Mouse (Mus musculus): ENCODE results near the gene Aldh8a1.
A peak's percentile ranks its signal among the peaks of the same experiment; 100 is the strongest.

Gene Aldh8a1

DNA sequence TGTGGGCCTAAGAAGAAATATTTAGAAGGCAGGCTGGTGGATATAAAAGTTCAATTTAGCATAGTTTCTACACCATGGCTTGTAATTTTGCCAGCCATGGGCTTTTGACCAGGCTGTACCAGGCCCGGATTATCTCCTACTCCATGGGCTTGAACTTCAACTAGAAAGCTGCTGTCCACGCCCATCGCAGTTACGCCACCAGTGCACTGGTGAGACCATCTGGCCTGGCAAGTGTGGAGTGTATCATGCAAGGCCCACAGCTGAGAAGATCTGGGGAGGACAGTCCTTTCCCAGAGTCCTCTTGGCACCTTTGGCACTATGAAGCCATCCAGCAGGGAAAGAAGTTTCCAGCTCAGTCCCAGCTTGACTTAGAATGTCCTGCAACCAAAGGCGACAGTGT, 39.1 kb downstream of the Aldh8a1 start:
- no peak for ATAC-seq (ENCODE audit: low TSS enrichment)

DNA sequence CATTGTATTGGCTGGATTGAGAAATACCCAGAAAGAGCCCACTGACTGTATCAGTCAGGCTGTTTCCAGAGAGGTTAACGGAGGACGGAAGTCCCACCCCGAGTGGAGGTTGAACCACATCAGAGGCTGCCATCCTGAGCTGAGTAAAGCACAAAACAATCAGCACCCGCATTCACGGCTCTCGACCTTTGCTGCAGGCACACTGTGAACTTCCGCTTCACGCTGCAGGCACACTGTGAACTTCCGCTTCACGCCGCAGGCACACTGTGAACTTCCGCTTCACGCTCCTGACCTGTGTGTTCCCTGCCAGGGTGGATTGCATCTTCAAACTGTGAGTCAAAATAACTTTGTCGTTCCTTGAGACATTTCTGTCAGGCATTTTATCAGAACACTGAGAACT, 42.1 kb downstream of the Aldh8a1 start:
- ATAC-seq (ENCODE audit: low TSS enrichment): no peak

DNA sequence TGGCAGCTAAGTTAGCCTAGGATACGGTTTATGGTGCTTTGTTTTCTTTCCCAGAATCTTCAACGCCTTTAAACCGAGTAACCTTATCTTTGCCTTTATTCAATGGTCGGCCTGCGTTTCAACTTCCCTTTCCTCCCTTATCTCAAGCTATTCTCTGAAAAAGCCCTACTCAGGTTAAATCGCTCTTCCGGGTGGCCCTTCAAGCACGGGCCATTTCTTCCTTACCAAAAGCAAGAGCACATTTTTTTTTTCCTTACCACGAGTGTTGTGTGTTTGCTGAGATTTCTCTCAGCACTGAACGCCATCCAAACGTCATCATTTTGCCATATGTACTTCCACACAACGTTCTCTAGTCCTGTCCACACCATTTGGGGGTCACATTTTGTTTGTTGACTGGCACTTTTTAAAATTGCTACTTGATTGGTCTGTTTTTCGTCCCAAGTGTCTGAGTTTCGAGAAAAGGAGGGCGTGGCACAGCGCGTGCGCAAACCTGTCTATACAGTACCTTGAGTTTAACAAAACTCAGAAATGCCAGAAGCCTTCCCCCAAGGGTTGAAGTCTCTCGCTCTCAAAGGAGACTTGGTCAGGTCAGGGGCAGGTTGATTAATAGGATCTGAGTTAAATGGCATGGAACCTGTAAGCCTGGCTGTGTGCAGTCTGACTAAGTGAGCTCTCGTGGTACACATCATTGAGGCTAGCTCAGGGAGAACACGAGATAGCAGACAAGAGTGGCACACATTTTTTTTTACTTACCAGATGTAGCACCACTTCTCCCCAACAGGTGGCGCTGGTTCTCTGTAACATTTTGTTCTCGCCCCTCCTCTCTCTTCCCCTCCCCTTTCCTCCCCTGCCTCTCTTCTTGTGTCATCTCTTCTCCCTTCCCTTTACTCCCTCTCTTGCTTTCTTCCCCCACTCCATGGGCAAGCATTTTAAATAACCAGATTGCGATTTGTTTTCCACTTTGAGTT, 43.6 kb downstream of the Aldh8a1 start:
- ATAC-seq (ENCODE audit: low TSS enrichment): peak; percentile 73

DNA sequence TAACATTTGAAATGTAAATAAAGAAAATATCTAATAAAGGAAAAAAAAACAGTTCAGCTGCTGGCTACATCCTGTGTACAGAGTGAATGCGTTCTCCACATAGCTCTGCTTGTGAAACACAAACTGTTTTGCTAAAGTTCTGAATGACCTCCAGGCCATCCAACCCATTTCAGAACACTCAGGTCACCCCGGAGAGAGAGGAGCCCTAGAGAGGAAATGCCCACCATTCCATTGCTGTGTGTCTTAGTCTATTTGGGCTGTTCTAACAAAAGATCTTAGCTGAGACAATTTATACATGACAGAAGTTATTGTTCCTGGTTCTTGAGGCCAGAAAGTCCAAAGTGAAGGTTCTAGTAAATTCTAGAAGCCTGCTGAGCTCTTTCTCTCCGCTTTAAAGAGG, 49.4 kb downstream of the Aldh8a1 start:
- no peak for ATAC-seq (ENCODE audit: low TSS enrichment)

DNA sequence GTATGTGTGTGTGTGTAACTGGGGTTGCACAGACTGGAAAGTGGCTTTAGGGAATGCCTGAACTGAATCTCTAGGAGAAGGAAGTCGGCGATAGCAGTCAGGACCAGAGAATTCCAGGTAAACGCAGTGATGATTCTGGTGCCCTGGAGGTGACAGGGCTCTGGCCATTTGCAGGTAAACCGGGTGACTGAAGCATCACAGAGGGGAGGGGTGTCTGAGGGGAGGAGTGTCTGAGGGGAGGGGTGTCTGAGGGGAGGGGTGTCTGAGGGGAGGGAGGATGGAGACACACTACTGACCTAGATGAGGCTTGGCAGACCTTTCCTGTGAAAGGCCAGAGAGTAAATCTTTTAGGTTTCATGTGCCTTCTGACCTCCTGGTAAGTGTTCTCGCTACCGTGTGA, 50.9 kb downstream of the Aldh8a1 start:
- no peak for ATAC-seq (ENCODE audit: low TSS enrichment)

DNA sequence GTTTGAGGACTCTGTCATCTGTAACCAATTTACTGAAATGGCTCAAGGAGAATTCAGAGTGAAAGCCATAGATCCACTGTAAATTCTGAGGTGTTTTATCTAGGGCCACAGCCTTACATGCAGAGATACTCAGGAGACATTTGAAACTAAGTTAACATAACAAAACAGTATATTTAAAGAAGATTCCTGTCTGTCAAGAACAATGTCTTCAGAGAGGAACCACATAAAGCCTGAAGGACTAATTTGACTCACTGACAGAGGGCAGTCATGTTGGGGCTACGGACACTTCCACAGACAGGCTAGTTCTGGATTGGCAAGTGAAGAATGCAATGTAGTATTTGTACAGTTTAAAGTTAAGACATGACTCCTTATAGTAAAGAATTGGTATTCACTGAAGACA, 62.2 kb downstream of the Aldh8a1 start:
- no peak for ATAC-seq (ENCODE audit: low TSS enrichment)

DNA sequence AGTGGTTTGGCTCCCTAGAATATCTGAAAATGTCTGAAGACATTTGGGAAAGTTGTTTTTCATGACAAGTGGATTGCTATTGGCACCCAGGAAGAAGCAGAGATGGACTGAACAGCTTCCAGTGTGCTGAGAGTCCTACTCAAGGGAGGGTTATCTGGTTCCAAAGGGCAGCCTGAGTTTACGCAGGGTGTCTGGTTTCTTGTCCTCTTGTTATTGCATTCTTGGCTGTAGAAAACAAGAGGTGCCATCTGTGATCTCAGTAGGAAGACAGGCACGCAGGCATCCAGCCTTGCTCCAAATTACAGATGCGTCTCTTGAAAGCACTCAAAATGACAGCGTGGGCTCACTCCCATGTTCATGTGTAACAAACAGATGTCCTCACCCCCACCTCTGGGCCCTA, 63.9 kb downstream of the Aldh8a1 start:
- ATAC-seq (ENCODE audit: low TSS enrichment): no peak

DNA sequence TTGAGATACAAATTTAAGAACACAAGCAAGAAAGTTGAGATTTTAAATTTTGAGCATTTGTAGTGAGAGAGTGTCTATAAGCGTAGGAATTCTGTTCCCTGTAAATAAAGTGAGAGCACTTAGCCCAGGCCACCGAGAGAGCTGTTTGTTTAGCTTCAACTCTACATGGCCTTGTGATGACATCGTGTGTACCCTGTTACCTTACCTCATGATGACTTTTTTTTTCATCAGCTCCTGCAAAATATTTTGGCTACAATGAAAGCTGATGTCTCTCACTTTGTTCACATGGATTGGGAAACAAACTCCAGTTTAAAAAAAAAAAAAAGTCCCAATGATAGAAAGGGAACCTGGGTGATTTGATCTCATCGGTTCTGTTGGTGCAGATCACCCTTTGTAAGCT, 64.6 kb downstream of the Aldh8a1 start:
- no peak for ATAC-seq (ENCODE audit: low TSS enrichment)

DNA sequence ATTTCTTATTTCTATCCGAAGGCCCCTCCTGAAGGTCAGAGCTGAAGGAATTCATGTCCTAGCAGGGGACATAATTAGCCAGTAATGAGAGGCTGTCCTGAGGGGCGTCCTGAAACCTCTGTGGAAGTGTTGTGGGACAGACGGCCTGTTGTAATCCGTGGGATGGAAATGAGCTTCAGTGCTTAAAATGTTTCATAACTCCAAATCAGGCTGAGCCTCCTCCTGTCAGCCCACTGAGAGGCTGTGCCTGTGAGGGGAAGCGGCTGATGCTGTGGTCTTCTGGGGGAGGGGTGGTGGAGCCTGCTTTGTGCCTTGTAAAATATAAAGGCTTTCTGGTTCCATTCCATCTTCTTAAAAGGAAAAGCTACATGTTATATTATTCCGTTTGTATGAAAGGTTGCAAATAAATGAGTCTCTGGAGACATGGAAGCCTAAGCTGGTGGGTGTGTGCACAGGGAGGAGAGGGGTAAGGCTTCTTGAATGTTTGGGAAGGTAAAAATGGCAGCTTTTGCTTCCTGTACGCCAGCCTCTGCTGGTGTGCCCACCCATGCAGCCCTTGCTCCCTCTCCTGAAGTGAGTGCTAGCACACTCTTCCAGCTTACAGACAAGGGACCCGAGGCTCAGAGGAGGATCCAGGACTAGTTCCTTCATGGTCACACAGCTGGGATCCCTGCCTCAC, 66.7 kb downstream of the Aldh8a1 start:
- peak; percentile 85 for ATAC-seq (ENCODE audit: low TSS enrichment)

DNA sequence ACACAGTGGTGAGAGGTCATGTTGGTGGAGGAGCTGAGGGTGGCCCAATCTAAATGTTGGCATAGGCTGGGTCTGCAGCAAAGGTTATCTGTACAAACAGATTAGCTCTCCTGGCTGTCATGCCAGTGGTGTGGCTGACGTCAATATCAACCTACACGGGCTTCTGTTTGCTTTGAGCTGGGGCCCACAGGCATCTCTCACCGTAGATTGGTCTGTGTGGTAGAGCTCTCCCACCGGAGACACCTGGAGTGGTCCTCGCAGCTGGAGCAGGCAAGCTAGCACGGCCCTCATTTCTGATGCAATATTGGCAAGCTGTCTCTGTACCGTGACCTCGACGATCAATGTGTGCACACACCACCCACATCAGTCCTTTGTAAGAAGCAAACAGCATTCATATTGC, 67.3 kb downstream of the Aldh8a1 start:
- ATAC-seq (ENCODE audit: low TSS enrichment): no peak

All from frontal cortex, adult (tissue).